Mouse (Mus musculus) liver, embryonic 15.5 days (tissue): ENCODE results near the gene Psip1. TPM values are rescaled to one million over a fixed set of nuclear protein-coding genes. Genes with fewer than 3 reads are reported as not detected.

Source experiments
- ATAC-seq: fragments of 200-750 bp; cut with Nextera tagmentation; 2 replicates; pipeline ENCODE4 v1.8.0; 2017; ENCODE audit warnings: moderate number of reproducible peaks, mild to moderate bottlenecking, moderate library complexity; ENCODE audit not compliant: insufficient read depth
- H3K27ac ChIP-seq: fragments of 300-500 bp; sonication (generic); replicated peaks from 2 replicates; pipeline ENCODE4 v1.5.1; 2015; ENCODE audit warnings: mild to moderate bottlenecking, inconsistent platforms
- H3K27me3 ChIP-seq: fragments of 300-500 bp; sonication (generic); 2 replicates; pipeline ENCODE4 v1.6.1; 2015; ENCODE audit warnings: mild to moderate bottlenecking, inconsistent platforms
- H3K36me3 ChIP-seq: fragments of 300-500 bp; sonication (generic); replicated peaks from 2 replicates; pipeline ENCODE4 v1.6.1; 2015; ENCODE audit warnings: moderate library complexity, mild to moderate bottlenecking, inconsistent platforms
- H3K4me1 ChIP-seq: fragments of 300-500 bp; sonication (generic); replicated peaks from 2 replicates; pipeline ENCODE4 v1.6.1; 2015; ENCODE audit warnings: inconsistent platforms
- H3K4me2 ChIP-seq: fragments of 300-500 bp; sonication (generic); 2 replicates; pipeline ENCODE4 v1.6.1; 2015; ENCODE audit warnings: moderate library complexity, mild to moderate bottlenecking, inconsistent platforms
- H3K4me3 ChIP-seq: fragments of 300-500 bp; sonication (generic); replicated peaks from 2 replicates; pipeline ENCODE4 v1.5.1; 2015; ENCODE audit warnings: mild to moderate bottlenecking, inconsistent platforms
- H3K9ac ChIP-seq: fragments of 300-500 bp; sonication (generic); 2 replicates; pipeline ENCODE4 v1.6.1; 2015; ENCODE audit warnings: moderate library complexity, mild to moderate bottlenecking, inconsistent platforms
- H3K9me3 ChIP-seq: fragments of 300-500 bp; sonication (generic); replicated peaks from 2 replicates; pipeline ENCODE4 v1.6.1; 2016; ENCODE audit warnings: inconsistent platforms
- WGBS: fragments of 180-500 bp; shearing (Covaris S2); methylation state at CpG from one replicate; pipeline ENCODE4 v1.1.7; 2015; ENCODE audit warnings: mixed read lengths; ENCODE audit not compliant: insufficient replicate concordance; 5-methylcytosine and 5-hydroxymethylcytosine counted together
- polyA plus RNA-seq: library from polyadenylated mRNA; unstranded; fragments of >200 nt; fragmentation: Nextera tagmentation; extraction: Ambion mirVana; gene quantifications from 2 replicates; pipeline ENCODE4 v1.2.1, GENCODE M21; 2015

The Psip1 gene
- polyA plus RNA-seq, 1 experiment from 2014 or later, result 42.8 TPM

DNA sequence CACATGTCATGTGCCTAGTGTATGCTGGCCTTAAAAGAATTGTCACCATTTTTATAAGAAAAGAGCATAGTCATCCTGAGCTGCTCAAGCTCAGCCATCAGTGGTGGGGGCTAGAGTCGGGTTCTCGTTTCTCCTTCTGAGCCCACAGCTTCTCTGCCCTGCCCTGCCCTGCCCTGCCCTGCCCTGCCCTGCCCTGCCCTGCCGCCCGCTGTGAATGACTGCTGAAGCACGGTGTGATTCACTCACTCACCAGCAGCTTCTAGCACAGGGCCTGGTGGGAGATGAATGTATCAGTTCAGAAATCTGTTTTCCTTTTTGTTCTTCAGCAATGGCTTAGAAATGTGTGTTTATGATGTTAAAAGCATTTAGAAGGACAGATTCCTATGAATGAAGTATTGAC is 47.2 kb downstream of the Psip1 start:
- Histone ChIP-seq H3K27ac (no peak overlapping the region), H3K4me3 (no peak overlapping the region), H3K4me1 (0 out of 2 replicates have a peak, but pooled peaks cover 7% of the 10 kb centered on the region), H3K27me3 (no peaks in the 10 kb centered on the region), H3K4me2 (no peak overlapping the region), H3K36me3 (peaks cover 52% of the 10 kb centered on the region), H3K9me3 (no peaks in the 10 kb centered on the region), H3K9ac (no peak overlapping the region)
- ATAC-seq, result no peak
- WGBS, result 35% methylated on average over 5 of the region's 5 CpGs

- Histone ChIP-seq H3K9me3 (no peaks in the 10 kb centered on the region), H3K4me3 (no peak overlapping the region), H3K4me2 (no peak overlapping the region), H3K9ac (no peak overlapping the region), H3K36me3 (peaks cover 60% of the 10 kb centered on the region), H3K27ac (no peak overlapping the region), H3K4me1 (0 out of 2 replicates have a peak, but pooled peaks cover 7% of the 10 kb centered on the region), H3K27me3 (no peaks in the 10 kb centered on the region)
- no peak for ATAC-seq
Observed at GRCm38 (mm10) chr4:83438116-83438515, 48.1 kb downstream of the Psip1 start.

- no peak overlapping the region for H3K27ac ChIP-seq
- no peak overlapping the region for H3K4me3 ChIP-seq
- 81% methylated on average over 8 of the region's 8 CpGs for WGBS
- H3K4me1 ChIP-seq, result 0 out of 2 replicates have a peak, but pooled peaks cover 7% of the 10 kb centered on the region
- H3K27me3 ChIP-seq, result no peaks in the 10 kb centered on the region
- no peak for ATAC-seq
- no peaks in the 10 kb centered on the region for H3K9me3 ChIP-seq
- no peak overlapping the region for H3K9ac ChIP-seq
- H3K36me3 ChIP-seq, result peaks cover 60% of the 10 kb centered on the region
- H3K4me2 ChIP-seq, result no peak overlapping the region
Observed at GRCm38 (mm10) chr4:83436375-83436774, 49.9 kb downstream of the Psip1 start.

DNA sequence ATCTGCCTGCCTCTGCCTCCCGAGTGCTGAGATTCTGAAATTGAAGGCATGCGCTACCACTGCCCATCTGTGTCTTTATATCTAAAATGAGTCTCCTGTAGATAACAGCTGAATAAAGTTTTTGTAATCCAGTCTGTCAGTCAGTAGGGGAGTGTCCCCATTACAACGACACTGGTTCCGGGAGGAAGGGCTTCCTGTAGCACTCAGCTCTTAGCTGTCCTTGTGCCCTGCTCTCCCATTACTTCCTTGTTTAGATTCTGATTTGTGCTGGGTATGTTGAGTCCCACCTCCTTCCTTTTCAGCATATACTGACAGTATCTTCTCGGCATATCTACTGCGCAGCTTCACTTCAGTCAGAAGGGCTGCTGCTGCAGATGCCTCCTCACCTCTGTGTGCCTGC is 53.4 kb downstream of the Psip1 start:
- H3K4me2 ChIP-seq, result no peak overlapping the region
- 74% methylated on average over 6 of the region's 6 CpGs for WGBS
- H3K27ac ChIP-seq, result no peak overlapping the region
- peaks cover 70% of the 10 kb centered on the region for H3K36me3 ChIP-seq
- H3K4me3 ChIP-seq, result no peak overlapping the region
- no peaks in the 10 kb centered on the region for H3K27me3 ChIP-seq
- no peak overlapping the region for H3K9ac ChIP-seq
- no peak for ATAC-seq
- no peaks in the 10 kb centered on the region for H3K9me3 ChIP-seq
- H3K4me1 ChIP-seq, result no peaks in the 10 kb centered on the region

DNA sequence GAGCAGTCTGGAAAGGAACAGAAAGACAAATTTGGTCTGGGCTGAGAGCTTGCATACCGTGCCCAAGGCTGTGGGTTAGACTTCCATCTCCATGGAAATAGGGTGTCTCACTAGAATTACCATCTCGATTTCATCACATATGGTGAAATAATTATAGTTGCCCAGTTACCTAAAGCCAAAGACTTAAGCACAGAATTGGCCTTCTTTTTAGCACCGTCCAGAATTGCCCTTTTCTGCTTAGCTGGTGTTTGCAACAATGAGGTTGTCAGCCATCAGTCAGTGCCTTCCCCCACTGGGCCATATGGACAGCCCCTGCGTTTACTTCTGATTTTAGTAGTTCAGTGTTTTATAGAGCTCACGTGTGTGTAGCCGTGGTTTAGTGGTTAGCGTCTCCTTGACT is 54.3 kb downstream of the Psip1 start:
- Histone ChIP-seq H3K27ac (no peak overlapping the region), H3K27me3 (no peaks in the 10 kb centered on the region), H3K9ac (no peak overlapping the region), H3K4me3 (no peak overlapping the region), H3K4me1 (no peaks in the 10 kb centered on the region), H3K36me3 (peaks cover 67% of the 10 kb centered on the region), H3K4me2 (no peak overlapping the region), H3K9me3 (no peaks in the 10 kb centered on the region)
- 78% methylated on average over 7 of the region's 7 CpGs for WGBS
- ATAC-seq, result no peak

- Histone ChIP-seq H3K4me3 (no peak overlapping the region), H3K4me2 (no peak overlapping the region), H3K9ac (no peak overlapping the region), H3K27me3 (no peaks in the 10 kb centered on the region), H3K9me3 (no peaks in the 10 kb centered on the region), H3K27ac (no peak overlapping the region), H3K4me1 (no peaks in the 10 kb centered on the region), H3K36me3 (peaks cover 58% of the 10 kb centered on the region)
- ATAC-seq, result no peak
- 74% methylated on average over 4 of the region's 4 CpGs for WGBS
Observed at GRCm38 (mm10) chr4:83428845-83429244, 57.4 kb downstream of the Psip1 start.

DNA sequence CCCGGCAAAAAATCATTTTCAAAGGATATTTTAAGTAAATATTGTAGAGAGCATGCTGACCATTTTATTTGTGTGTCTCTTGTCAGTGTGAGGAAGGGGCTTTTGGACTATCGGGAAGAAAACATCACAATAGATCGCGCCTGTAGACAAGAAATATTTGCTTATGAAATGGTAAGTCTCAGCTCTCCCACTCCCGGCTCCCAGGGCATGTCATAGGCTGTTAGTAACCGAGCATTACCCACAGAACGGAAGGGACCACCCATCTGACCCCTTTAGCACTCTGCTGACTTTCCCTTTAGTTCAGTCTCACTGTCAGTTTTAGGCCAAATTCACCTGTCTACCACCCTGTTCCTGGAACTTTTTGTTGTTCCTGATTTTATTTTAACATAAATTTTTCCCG is 58.6 kb downstream of the Psip1 start:
- Histone ChIP-seq H3K9ac (no peak overlapping the region), H3K4me2 (no peak overlapping the region), H3K27me3 (no peaks in the 10 kb centered on the region), H3K4me3 (no peak overlapping the region), H3K4me1 (no peaks in the 10 kb centered on the region), H3K36me3 (peaks cover 51% of the 10 kb centered on the region), H3K9me3 (no peaks in the 10 kb centered on the region), H3K27ac (no peak overlapping the region)
- ATAC-seq, result no peak
- WGBS, result 82% methylated on average over 8 of the region's 8 CpGs

- no peaks in the 10 kb centered on the region for H3K9me3 ChIP-seq
- H3K9ac ChIP-seq, result no peak overlapping the region
- no peak for ATAC-seq
- H3K4me2 ChIP-seq, result no peak overlapping the region
- WGBS, result 85% methylated on average over 7 of the region's 7 CpGs
- H3K27me3 ChIP-seq, result no peaks in the 10 kb centered on the region
- no peak overlapping the region for H3K27ac ChIP-seq
- H3K4me1 ChIP-seq, result no peaks in the 10 kb centered on the region
- H3K36me3 ChIP-seq, result peaks cover 46% of the 10 kb centered on the region
- H3K4me3 ChIP-seq, result no peak overlapping the region
Observed at GRCm38 (mm10) chr4:83427141-83427540, 59.1 kb downstream of the Psip1 start.

GRCm38 (mm10) chr4:83425119-83425518 is 61.1 kb downstream of the Psip1 start:
- WGBS, result 83% methylated on average over 4 of the region's 4 CpGs

GRCm38 (mm10) chr4:83423641-83424040 is 62.6 kb downstream of the Psip1 start:
- H3K4me3 ChIP-seq, result no peak overlapping the region
- H3K9me3 ChIP-seq, result no peaks in the 10 kb centered on the region
- no peak for ATAC-seq
- H3K27me3 ChIP-seq, result no peaks in the 10 kb centered on the region
- 83% methylated on average over 6 of the region's 6 CpGs for WGBS
- no peak overlapping the region for H3K4me2 ChIP-seq
- H3K9ac ChIP-seq, result no peak overlapping the region
- peaks cover 28% of the 10 kb centered on the region for H3K36me3 ChIP-seq
- H3K27ac ChIP-seq, result no peak overlapping the region
- H3K4me1 ChIP-seq, result peaks cover 7% of the 10 kb centered on the region

More at GRCm38 (mm10) chr4:83425119-83425518, 61.1 kb downstream of the Psip1 start:
- Histone ChIP-seq H3K27me3 (no peaks in the 10 kb centered on the region), H3K4me2 (no peak overlapping the region), H3K36me3 (peaks cover 38% of the 10 kb centered on the region), H3K4me3 (no peak overlapping the region), H3K27ac (no peak overlapping the region), H3K9me3 (no peaks in the 10 kb centered on the region), H3K4me1 (no peaks in the 10 kb centered on the region), H3K9ac (no peak overlapping the region)
- ATAC-seq, result no peak

- Histone ChIP-seq H3K4me2 (peak overlapping the region; percentile 82), H3K9ac (peak overlapping the region; percentile 89; the same call in 1 of the 2 replicates), H3K9me3 (no peaks in the 10 kb centered on the region), H3K36me3 (0 out of 2 replicates have a peak, but pooled peaks cover 3% of the 10 kb centered on the region), H3K27me3 (no peaks in the 10 kb centered on the region), H3K27ac (no peak overlapping the region), H3K4me1 (peaks cover 18% of the 10 kb centered on the region), H3K4me3 (peak overlapping the region; percentile 96)
- ATAC-seq, result no peak
- WGBS, result 54% methylated on average over 2 of the region's 2 CpGs
Observed at GRCm38 (mm10) chr4:83418781-83419180, 67.5 kb downstream of the Psip1 start.

DNA sequence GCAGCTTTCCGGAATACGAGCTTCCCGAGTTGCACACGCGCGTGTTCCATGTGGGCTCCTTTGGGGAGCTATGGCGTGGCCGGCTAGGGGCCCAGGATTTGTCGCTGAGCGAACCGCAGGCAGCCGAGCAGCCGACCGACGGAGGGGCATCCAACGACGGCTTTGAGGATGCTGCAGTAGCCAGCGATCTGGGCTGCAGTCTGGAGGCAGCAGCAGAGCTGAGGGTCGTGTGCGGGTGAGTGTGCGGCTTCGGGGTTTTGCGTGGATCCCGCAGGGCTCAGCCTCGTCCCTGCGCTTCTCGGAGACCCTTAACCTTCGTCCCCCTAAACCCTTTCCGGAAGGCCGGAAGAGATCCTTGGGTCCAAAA is 68.5 kb downstream of the Psip1 start:
- Histone ChIP-seq H3K27me3 (no peaks in the 10 kb centered on the region), H3K9me3 (no peaks in the 10 kb centered on the region), H3K4me1 (peaks cover 18% of the 10 kb centered on the region), H3K27ac (peak overlapping the region; percentile 67), H3K9ac (peak overlapping the region; percentile 89), H3K4me3 (peak overlapping the region; percentile 96), H3K4me2 (peak overlapping the region; percentile 82), H3K36me3 (no peaks in the 10 kb centered on the region)
- WGBS, result under 1% methylated on average over 30 of the region's 30 CpGs
- peak; percentile 47 for ATAC-seq
